Mouse (Mus musculus): Measurements from ENCODE around the gene Il22ra1. TPM values are rescaled to one million over a fixed set of nuclear protein-coding genes. Genes with fewer than 3 reads are reported as not detected.

Gene Il22ra1
- polyA plus RNA-seq, 1 experiment from 2014 or later: not detected

DNA sequence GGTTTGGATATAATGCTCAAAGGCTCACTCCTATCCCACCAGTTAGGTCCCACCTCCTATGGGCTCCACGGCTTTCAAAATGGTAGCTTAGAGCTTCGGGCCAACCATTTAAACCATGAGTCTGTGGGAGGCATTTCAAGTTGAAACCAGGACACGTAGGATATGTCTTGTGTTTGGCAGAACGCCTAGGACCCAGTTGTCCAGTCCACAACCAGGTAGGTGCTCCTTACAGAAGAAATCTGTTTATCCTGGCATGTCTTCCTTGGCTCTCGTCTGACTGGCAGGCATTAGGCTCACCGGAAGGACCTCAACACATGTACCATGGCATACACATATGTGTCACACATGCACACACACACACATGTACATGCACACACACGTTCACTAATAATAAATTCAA, 38.2 kb upstream of the Il22ra1 start:
- no peaks in the 10 kb centered on the region for H3K9me3 ChIP-seq (ENCODE audit: low read depth, low read length)
- TF ChIP-seq CTCF (IDR thresholded peaks at IDR 0.05; ENCODE audit: low read depth): no peak
- H3K9ac ChIP-seq: no peak overlapping the region
- H3K27ac ChIP-seq (ENCODE audit: low read depth): no peak overlapping the region
- no peak for DNase-seq
- no peak for ATAC-seq (ENCODE audit: insufficient read depth)
- peaks cover 31% of the 10 kb centered on the region for H3K27me3 ChIP-seq (ENCODE audit: insufficient read depth, low read length)
- H3K4me2 ChIP-seq: no peak overlapping the region
- no peaks in the 10 kb centered on the region for H3K4me1 ChIP-seq (ENCODE audit: insufficient read depth)
- H3K4me3 ChIP-seq (ENCODE audit: low read depth, low read length): no peak overlapping the region
- WGBS: 81% methylated on average over 7 of the region's 7 CpGs
- no peaks in the 10 kb centered on the region for H3K36me3 ChIP-seq (ENCODE audit: insufficient read depth)

DNA sequence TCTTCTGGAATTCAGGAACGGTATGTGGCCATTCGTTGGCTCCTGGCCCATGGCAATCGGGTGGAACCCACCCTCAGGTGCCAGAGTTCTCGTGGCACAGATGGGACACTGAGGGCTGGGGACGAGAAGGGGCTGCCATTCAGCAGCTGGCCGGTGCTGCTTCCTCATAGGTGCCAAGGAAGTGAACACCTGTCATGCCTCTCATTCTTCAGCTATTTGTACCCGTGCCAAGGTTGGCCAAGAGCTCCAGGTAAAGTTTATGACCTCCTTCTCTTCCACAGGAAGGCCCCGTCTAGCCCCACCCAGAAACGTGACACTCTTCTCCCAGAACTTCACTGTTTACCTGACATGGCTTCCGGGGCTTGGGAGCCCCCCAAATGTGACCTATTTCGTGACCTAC, 37.7 kb upstream of the Il22ra1 start:
- H3K36me3 ChIP-seq (ENCODE audit: insufficient read depth): no peaks in the 10 kb centered on the region
- no peak overlapping the region for H3K9ac ChIP-seq
- peaks cover 27% of the 10 kb centered on the region for H3K27me3 ChIP-seq (ENCODE audit: insufficient read depth, low read length)
- H3K27ac ChIP-seq (ENCODE audit: low read depth): no peak overlapping the region
- H3K4me3 ChIP-seq (ENCODE audit: low read depth, low read length): no peak overlapping the region
- H3K9me3 ChIP-seq (ENCODE audit: low read depth, low read length): no peaks in the 10 kb centered on the region
- WGBS: 66% methylated on average over 11 of the region's 11 CpGs
- H3K4me2 ChIP-seq: no peak overlapping the region
- TF ChIP-seq CTCF (IDR thresholded peaks at IDR 0.05; ENCODE audit: low read depth): no peak
- no peak for ATAC-seq (ENCODE audit: insufficient read depth)
- H3K4me1 ChIP-seq (ENCODE audit: insufficient read depth): no peaks in the 10 kb centered on the region
- DNase-seq: no peak

DNA sequence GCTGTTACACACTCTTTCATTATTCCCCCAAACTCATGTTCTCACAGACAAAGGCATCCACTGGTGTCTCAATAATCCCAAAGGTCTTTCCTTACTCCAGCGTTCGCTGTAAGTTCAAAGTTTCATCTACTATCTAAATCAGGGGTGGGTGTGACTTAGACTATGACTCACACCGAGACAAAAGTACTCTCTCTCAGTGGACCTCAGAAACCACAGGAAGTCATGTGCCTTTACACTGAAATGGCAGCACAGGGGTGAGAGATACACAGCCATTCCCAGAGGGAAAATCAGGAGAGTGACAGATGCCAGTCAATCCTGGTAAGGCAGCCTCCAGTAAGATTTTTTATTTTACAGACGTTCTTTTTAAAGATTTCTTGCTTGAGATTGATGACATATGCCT, 35.1 kb upstream of the Il22ra1 start:
- DNase-seq (no peak), ATAC-seq (ENCODE audit: insufficient read depth) (no peak)
- no peak for TF ChIP-seq CTCF (IDR thresholded peaks at IDR 0.05; ENCODE audit: low read depth)
- Histone ChIP-seq H3K4me1 (ENCODE audit: insufficient read depth) (no peaks in the 10 kb centered on the region), H3K27me3 (ENCODE audit: insufficient read depth, low read length) (peaks cover 3% of the 10 kb centered on the region), H3K4me3 (ENCODE audit: low read depth, low read length) (no peak overlapping the region), H3K27ac (ENCODE audit: low read depth) (no peak overlapping the region), H3K9ac (no peak overlapping the region), H3K4me2 (no peak overlapping the region), H3K9me3 (ENCODE audit: low read depth, low read length) (no peaks in the 10 kb centered on the region), H3K36me3 (ENCODE audit: insufficient read depth) (no peaks in the 10 kb centered on the region)
- WGBS: 78% methylated on average over 4 of the region's 4 CpGs

DNA sequence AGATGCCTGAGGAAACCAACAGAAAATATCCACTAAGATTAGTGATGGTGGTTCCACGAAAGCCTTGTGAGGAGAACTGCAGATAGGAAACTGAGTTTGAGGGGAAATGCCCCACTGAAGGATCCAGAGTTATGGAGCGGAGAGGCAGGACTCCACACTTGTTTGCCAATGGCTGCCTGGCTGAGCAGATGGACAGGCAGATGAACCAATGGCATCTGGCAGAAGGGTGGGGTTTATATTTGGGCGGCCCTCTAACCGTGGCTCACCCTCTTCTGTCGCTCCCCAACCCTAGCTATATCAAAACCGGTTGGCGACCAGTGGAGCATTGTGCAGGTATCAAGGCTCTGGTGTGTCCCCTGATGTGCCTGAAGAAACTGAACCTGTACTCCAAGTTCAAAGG, 29.5 kb upstream of the Il22ra1 start:
- Histone ChIP-seq H3K4me3 (ENCODE audit: low read depth, low read length) (no peak overlapping the region), H3K36me3 (ENCODE audit: insufficient read depth) (no peaks in the 10 kb centered on the region), H3K4me2 (no peak overlapping the region), H3K9ac (no peak overlapping the region), H3K27ac (ENCODE audit: low read depth) (no peak overlapping the region), H3K4me1 (ENCODE audit: insufficient read depth) (no peaks in the 10 kb centered on the region), H3K27me3 (ENCODE audit: insufficient read depth, low read length) (no peaks in the 10 kb centered on the region), H3K9me3 (ENCODE audit: low read depth, low read length) (no peaks in the 10 kb centered on the region)
- DNase-seq (no peak), ATAC-seq (ENCODE audit: insufficient read depth) (no peak)
- WGBS: 81% methylated on average over 7 of the region's 7 CpGs
- TF ChIP-seq CTCF (IDR thresholded peaks at IDR 0.05; ENCODE audit: low read depth): no peak

DNA sequence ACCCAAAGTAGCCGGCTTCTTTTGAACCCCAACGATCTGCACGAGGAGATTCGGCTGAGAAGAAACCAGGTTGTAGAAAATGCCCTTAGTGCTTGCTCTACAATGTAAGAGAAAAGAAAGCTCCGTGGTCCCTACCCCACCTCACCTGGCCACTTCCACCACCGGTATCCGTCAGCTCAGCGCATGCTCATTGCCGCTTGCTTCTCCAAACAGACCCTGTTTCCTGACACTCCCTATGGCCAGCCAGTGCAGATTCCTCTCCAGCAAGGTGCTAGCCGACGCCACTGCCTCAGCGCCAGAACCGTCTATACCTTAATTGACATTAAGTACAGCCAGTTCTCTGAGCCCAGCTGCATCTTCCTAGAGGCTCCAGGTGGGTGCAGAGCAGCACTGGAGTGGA, 24.5 kb upstream of the Il22ra1 start:
- H3K9me3 ChIP-seq (ENCODE audit: low read depth, low read length): no peaks in the 10 kb centered on the region
- no peak for ATAC-seq (ENCODE audit: insufficient read depth)
- H3K27ac ChIP-seq (ENCODE audit: low read depth): no peak overlapping the region
- H3K36me3 ChIP-seq (ENCODE audit: insufficient read depth): no peaks in the 10 kb centered on the region
- WGBS: 62% methylated on average over 13 of the region's 13 CpGs
- no peaks in the 10 kb centered on the region for H3K27me3 ChIP-seq (ENCODE audit: insufficient read depth, low read length)
- no peak overlapping the region for H3K9ac ChIP-seq
- no peak for TF ChIP-seq CTCF (IDR thresholded peaks at IDR 0.05; ENCODE audit: low read depth)
- no peak overlapping the region for H3K4me2 ChIP-seq
- DNase-seq: no peak
- H3K4me3 ChIP-seq (ENCODE audit: low read depth, low read length): no peak overlapping the region
- H3K4me1 ChIP-seq (ENCODE audit: insufficient read depth): no peaks in the 10 kb centered on the region

DNA sequence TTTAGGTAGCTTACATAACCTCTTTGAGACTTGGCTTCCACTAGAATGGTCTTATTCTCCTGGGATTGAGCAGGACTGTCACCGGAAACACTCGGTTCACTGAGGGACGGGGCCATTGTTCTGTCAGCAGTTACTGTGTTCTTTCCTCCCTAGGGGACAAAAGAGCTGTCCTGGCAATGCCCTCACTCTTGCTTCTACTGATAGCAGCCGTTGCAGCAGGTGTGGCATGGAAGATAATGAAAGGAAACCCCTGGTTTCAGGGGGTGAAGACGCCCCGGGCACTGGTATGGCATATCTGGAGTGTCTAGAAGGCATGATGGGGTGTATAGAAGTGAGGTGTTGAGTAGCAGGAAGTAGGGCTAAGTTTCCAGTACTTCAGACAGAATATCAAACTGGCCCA, 24.0 kb upstream of the Il22ra1 start:
- no peaks in the 10 kb centered on the region for H3K27me3 ChIP-seq (ENCODE audit: insufficient read depth, low read length)
- H3K4me3 ChIP-seq (ENCODE audit: low read depth, low read length): no peak overlapping the region
- no peak for TF ChIP-seq CTCF (IDR thresholded peaks at IDR 0.05; ENCODE audit: low read depth)
- DNase-seq (no peak), ATAC-seq (ENCODE audit: insufficient read depth) (no peak)
- 50% methylated on average over 6 of the region's 6 CpGs for WGBS
- H3K27ac ChIP-seq (ENCODE audit: low read depth): no peak overlapping the region
- no peaks in the 10 kb centered on the region for H3K4me1 ChIP-seq (ENCODE audit: insufficient read depth)
- H3K4me2 ChIP-seq: no peak overlapping the region
- no peaks in the 10 kb centered on the region for H3K9me3 ChIP-seq (ENCODE audit: low read depth, low read length)
- no peaks in the 10 kb centered on the region for H3K36me3 ChIP-seq (ENCODE audit: insufficient read depth)
- H3K9ac ChIP-seq: no peak overlapping the region

DNA sequence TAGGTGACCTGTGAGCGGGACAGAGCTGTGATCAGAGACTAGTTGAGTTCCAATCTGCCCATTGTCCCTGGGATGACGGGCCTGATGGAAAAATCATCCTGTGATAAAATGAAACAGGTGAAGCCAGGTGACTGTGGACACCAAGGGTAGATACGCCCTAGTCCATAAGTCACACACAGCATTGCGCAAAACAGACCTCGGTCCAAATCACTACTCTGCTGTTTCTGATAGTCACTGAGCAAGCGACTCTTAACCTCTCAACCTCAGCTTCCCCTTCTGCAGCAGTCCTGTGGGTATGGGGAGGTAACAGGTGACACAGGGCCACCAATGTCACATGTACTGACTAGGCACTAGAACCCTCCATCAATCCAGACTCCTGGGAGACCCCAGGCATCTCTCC, 21.9 kb upstream of the Il22ra1 start:
- H3K27me3 ChIP-seq (ENCODE audit: insufficient read depth, low read length): no peaks in the 10 kb centered on the region
- no peak for ATAC-seq (ENCODE audit: insufficient read depth)

DNA sequence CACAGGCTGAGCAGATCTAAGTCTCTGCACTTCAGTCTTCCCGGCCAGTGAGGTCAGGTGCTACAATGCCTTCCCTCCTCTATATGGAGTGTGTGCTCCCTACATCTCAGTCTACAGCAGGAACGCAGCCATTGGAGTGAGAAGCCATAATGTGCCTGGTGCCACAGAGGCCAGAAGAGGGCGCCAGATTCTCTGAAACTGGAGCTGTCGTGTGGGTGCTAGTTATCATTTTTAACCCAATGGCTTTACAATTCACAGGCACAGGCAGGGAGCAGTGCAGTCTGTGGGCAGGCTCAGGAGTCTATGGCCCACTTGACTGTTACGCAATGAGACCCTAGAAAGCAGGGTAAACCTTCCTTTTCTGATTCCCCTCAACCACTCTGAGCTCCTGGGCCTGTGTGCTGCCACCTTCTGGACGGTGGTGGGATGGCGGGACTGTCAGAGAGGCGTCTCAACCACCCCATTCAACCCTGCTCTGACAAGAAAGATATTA, 18.9 kb upstream of the Il22ra1 start:
- peak; percentile 82 for DNase-seq
- H3K27me3 ChIP-seq (ENCODE audit: insufficient read depth, low read length): no peaks in the 10 kb centered on the region
- WGBS: 9% methylated on average over 8 of the region's 8 CpGs
- H3K4me1 ChIP-seq (ENCODE audit: insufficient read depth): no peaks in the 10 kb centered on the region
- no peak overlapping the region for H3K9ac ChIP-seq
- no peaks in the 10 kb centered on the region for H3K36me3 ChIP-seq (ENCODE audit: insufficient read depth)
- peak; percentile 80 for TF ChIP-seq CTCF (IDR thresholded peaks at IDR 0.05; ENCODE audit: low read depth)
- no peak overlapping the region for H3K4me3 ChIP-seq (ENCODE audit: low read depth, low read length)
- peak overlapping the region; percentile 44; the same call in 1 of the 2 replicates for H3K4me2 ChIP-seq
- no peak overlapping the region for H3K27ac ChIP-seq (ENCODE audit: low read depth)
- ATAC-seq (ENCODE audit: insufficient read depth): peak; percentile 76
- H3K9me3 ChIP-seq (ENCODE audit: low read depth, low read length): no peaks in the 10 kb centered on the region

More for the DNA sequence above, 21.9 kb upstream of the Il22ra1 start:
- Histone ChIP-seq H3K4me1 (ENCODE audit: insufficient read depth) (no peaks in the 10 kb centered on the region), H3K27ac (ENCODE audit: low read depth) (no peak overlapping the region), H3K4me3 (ENCODE audit: low read depth, low read length) (no peak overlapping the region), H3K9ac (no peak overlapping the region), H3K4me2 (no peak overlapping the region), H3K9me3 (ENCODE audit: low read depth, low read length) (no peaks in the 10 kb centered on the region), H3K36me3 (ENCODE audit: insufficient read depth) (no peaks in the 10 kb centered on the region)
- DNase-seq: no peak
- WGBS: 84% methylated on average over 6 of the region's 6 CpGs
- no peak for TF ChIP-seq CTCF (IDR thresholded peaks at IDR 0.05; ENCODE audit: low read depth)
